Mouse (Mus musculus) ES-E14 (cell line): ENCODE results near the gene Rnf185. TPM values are rescaled to one million over a fixed set of nuclear protein-coding genes. Genes with fewer than 3 reads are reported as not detected.
A peak's percentile ranks its signal among the peaks of the same experiment; 100 is the strongest.

Experiments
- DNase-seq: peaks from one replicate; pipeline ENCODE4 v3.0.0-alpha.2; 2013; ENCODE audit warnings: low read depth, low spot score
- H3K27ac ChIP-seq: 2 replicates; pipeline ENCODE4 v1.5.1; 2012; ENCODE audit warnings: low read depth, mild to moderate bottlenecking, low read length, moderate library complexity, mixed read lengths; ENCODE audit not compliant: poor library complexity, insufficient read depth, severe bottlenecking
- H3K36me3 ChIP-seq: 2 replicates; pipeline ENCODE4 v1.6.1; 2012; ENCODE audit warnings: mild to moderate bottlenecking, low read length, moderate library complexity, mixed read lengths; ENCODE audit not compliant: control insufficient read depth, poor library complexity, insufficient read depth, severe bottlenecking
- H3K4me1 ChIP-seq, 2 experiments: fragments of 150-350 bp in 1 of 2; sonication (generic) in 1 of 2; 2 replicates each; pipeline ENCODE4 v1.6.1; 2012; ENCODE audit warnings: low read length in 2 of 2, mild to moderate bottlenecking in 1 of 2, mixed read lengths in 1 of 2; ENCODE audit not compliant: control insufficient read depth in 2 of 2, insufficient read depth in 2 of 2, poor library complexity in 1 of 2
- H3K4me3 ChIP-seq, 2 experiments: fragments of 150-350 bp in 1 of 2; sonication (generic) in 1 of 2; 2 replicates each; pipeline ENCODE4 v1.5.1; 2012; ENCODE audit warnings: low read length in 2 of 2, low read depth in 1 of 2, mild to moderate bottlenecking in 1 of 2, mixed read lengths in 1 of 2; ENCODE audit not compliant: insufficient read depth in 1 of 2, poor library complexity in 1 of 2, severe bottlenecking in 1 of 2
- H3K9ac ChIP-seq: 2 replicates; pipeline ENCODE4 v1.6.1; 2012; ENCODE audit warnings: low read depth, mild to moderate bottlenecking, low read length, mixed read lengths; ENCODE audit not compliant: poor library complexity, insufficient read depth, severe bottlenecking
- H3K9me3 ChIP-seq: fragments of 150-350 bp; sonication (generic); 2 replicates; pipeline ENCODE4 v1.6.1; 2012; ENCODE audit warnings: low read depth, mild to moderate bottlenecking, low read length; ENCODE audit not compliant: control insufficient read depth, insufficient read depth
- CHD2 ChIP-seq: IDR thresholded peaks from 2 replicates; pipeline ENCODE4 v1.6.1; 2014; ENCODE audit warnings: mild to moderate bottlenecking, low read depth, low read length, inconsistent platforms
- HCFC1 ChIP-seq: IDR thresholded peaks from 2 replicates; pipeline ENCODE4 v1.6.1; 2012; ENCODE audit warnings: low read length, inconsistent platforms, borderline replicate concordance; ENCODE audit not compliant: insufficient read depth
- MAFK ChIP-seq: IDR thresholded peaks from 2 replicates; pipeline ENCODE4 v1.6.1; 2014; ENCODE audit warnings: mild to moderate bottlenecking, low read depth, low read length, inconsistent platforms; ENCODE audit not compliant: insufficient read depth
- ZC3H11A ChIP-seq: IDR thresholded peaks from 2 replicates; pipeline ENCODE4 v1.6.1; 2012; ENCODE audit warnings: low read depth, mild to moderate bottlenecking, inconsistent platforms, low read length, borderline replicate concordance
- ZNF384 ChIP-seq: IDR thresholded peaks from 2 replicates; pipeline ENCODE4 v1.6.1; 2012; ENCODE audit warnings: low read depth, low read length, inconsistent platforms
- in situ Hi-C, 2 experiments: fragments of 600-800 bp; cut with MboI; formaldehyde crosslinking; loops; one replicate each; pipeline ENCODE4 v1.15.1; 2025; ENCODE audit warnings: low sequenced_read_pairs in 2 of 2, inconsistent platforms in 1 of 2; ENCODE audit not compliant: unreplicated experiment in 2 of 2
- total RNA-seq: library from RNA; depleted of rRNA; stranded (reverse); fragments of 300-350 nt; gene quantifications from 2 replicates; pipeline ENCODE4 v1.2.3, GENCODE M21; 2012

Rnf185 gene
- total RNA-seq, 1 experiment, result 15.5 TPM

DNA sequence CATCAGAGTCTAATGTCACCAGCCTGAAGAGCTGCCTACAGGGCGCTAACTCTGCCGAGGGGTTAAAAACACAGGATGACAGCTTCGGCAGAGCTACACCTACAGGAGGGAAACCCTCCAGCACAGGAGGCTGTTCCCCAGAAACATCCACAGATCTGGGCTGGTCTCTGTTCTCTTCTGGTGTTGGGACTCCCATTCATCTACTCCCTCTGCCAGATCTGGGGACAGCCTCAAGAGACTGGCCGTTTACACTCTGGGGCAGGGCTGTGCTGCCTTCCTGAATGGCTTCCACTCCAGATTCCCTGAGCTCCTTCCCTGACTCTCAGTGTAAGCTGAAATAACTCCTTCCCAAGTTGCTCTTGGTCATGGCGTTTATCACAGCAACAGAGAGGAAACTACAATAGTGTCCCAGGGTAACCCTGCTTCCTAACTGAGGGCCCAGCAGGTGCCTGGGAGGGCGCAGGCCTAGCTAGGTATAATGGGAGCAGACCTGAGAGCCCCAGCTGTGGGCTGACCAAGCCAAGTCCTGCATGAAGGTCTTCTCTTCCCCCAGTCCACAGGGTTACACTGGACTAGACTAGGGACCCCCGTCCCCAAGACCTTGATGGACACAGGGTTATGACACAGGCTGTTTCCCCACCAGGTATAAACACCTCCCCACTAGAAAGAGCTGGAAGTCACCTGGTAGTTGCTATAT, 80.4 kb downstream of the Rnf185 start:
- no peaks in the 10 kb centered on the region; the same call in 1 of the 2 replicates for H3K36me3 ChIP-seq
- peaks cover 17 to 53% of the 10 kb centered on the region in 2 experiments for H3K4me1 ChIP-seq
- no peaks in the 10 kb centered on the region for H3K9me3 ChIP-seq
- in situ Hi-C loops, result no loop called here
- H3K27ac ChIP-seq, result 0 out of 2 replicates have a peak overlapping the region, but pooled peaks have one; percentile 13
- no peak for DNase-seq
- H3K9ac ChIP-seq, result peak overlapping the region; percentile 60
- TF ChIP-seq HCFC1 (no peak), MAFK (no peak)
- H3K4me3 ChIP-seq, result peak overlapping the region; percentile 61 to 74

GRCm38 (mm10) chr11:3370928-3371598, 81.1 kb downstream of the Rnf185 start:
- Histone ChIP-seq H3K9me3 (no peaks in the 10 kb centered on the region), H3K9ac (peak overlapping the region; percentile 63), H3K27ac (peak overlapping the region; percentile 47; the same call in 1 of the 2 replicates), H3K4me3 (peak overlapping the region; percentile 61 to 74), H3K4me1 (peaks cover 17 to 55% of the 10 kb centered on the region in 2 experiments), H3K36me3 (no peaks in the 10 kb centered on the region; the same call in 1 of the 2 replicates)
- TF ChIP-seq MAFK, result no peak
- no peak for TF ChIP-seq ZC3H11A
- no peak for TF ChIP-seq CHD2
- in situ Hi-C loops, result no loop called here
- DNase-seq, result peak; percentile 86

DNA sequence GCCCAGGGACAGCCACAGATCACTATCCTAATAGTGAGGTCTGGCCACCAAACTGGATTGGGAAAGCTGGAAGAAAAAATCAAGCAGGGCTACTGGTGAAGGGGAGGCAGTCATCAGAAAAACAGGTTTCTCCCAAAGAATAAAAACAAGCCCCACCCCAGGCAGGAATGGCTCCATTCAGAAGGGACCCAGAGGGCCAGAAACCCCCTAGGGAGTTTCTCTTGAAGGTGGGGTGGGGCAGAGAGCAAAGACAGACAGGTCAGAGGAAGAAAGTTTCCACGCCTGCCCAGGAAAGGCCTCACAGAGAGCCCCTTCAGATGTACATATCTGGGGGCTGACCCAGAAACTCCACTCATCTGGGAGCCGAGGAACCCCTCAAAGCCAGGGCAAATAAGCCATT, 82.0 kb downstream of the Rnf185 start:
- H3K9ac ChIP-seq, result peak overlapping the region; percentile 68
- H3K4me3 ChIP-seq, result peak overlapping the region; percentile 61 to 74; a peak in 3 of 4 replicates
- H3K27ac ChIP-seq, result peak overlapping the region; percentile 85
- no peaks in the 10 kb centered on the region for H3K9me3 ChIP-seq
- no peaks in the 10 kb centered on the region; the same call in 1 of the 2 replicates for H3K36me3 ChIP-seq
- TF ChIP-seq CHD2 (no peak), HCFC1 (no peak), ZC3H11A (no peak), ZNF384 (no peak), MAFK (no peak)
- in situ Hi-C loops, result no loop called here
- H3K4me1 ChIP-seq, result peaks cover 17 to 47% of the 10 kb centered on the region in 2 experiments
- no peak for DNase-seq

- in situ Hi-C loops, result no loop called here
- peak overlapping the region; percentile 85 for H3K27ac ChIP-seq
- H3K4me1 ChIP-seq, result peaks cover 17 to 41% of the 10 kb centered on the region in 2 experiments
- H3K9me3 ChIP-seq, result no peaks in the 10 kb centered on the region
- H3K4me3 ChIP-seq, result peak overlapping the region; percentile 24 to 42; a peak in 3 of 4 replicates
- TF ChIP-seq MAFK (no peak), ZC3H11A (no peak), CHD2 (no peak), ZNF384 (no peak), HCFC1 (no peak)
- peak overlapping the region; percentile 68 for H3K9ac ChIP-seq
- H3K36me3 ChIP-seq, result no peaks in the 10 kb centered on the region; the same call in 1 of the 2 replicates
- DNase-seq, result no peak
Observed at GRCm38 (mm10) chr11:3369449-3369848, 82.7 kb downstream of the Rnf185 start.
